In the genomic region with DNA sequence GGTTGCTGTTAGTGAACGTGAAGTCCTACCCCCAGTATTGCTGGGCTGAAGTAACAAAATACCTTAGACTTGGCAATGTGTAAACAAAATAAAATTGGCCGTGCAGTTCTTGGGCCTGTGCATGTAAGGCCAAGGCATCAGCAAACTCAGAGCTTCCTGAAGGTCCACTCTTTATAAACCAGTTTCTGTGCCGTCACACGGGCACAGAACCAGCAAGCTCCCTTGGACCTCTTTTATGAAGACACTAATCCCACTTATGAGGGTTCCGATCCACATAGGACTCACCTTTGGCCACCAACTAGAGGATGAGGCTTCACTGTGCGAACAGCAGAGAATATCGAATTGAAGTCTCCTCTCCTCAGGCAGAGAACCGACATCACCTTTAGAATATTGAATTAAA, we compare ENCODE assay signal across 31 mouse cellular contexts.
"Had no signal": no experiment of that assay in that cellular context is flagged by ENCODE, and none has a peak within 500 bp of the region (broad histone marks: within the 10 kb centered on the region; RNA-seq: fewer than 3 reads in every experiment).

No protein-coding gene starts in this region.

- H3K27ac ChIP-seq: left cerebral cortex, adult 2 months; limb, embryonic 10.5 days; limb, embryonic 12.5 days; limb, embryonic 13.5 days; limb, embryonic 15.5 days; liver, embryonic 12.5 days; liver, embryonic 13.5 days; liver, embryonic 14.5 days; liver, embryonic 15.5 days; lung, embryonic 15.5 days; macrophage; midbrain, embryonic 10.5 days; midbrain, embryonic 12.5 days; midbrain, embryonic 13.5 days; neural tube, embryonic 12.5 days had no signal

- H3K9me3 ChIP-seq: limb, embryonic 10.5 days; limb, embryonic 12.5 days; limb, embryonic 13.5 days; limb, embryonic 15.5 days; liver, embryonic 12.5 days; liver, embryonic 13.5 days; liver, embryonic 15.5 days; lung, embryonic 15.5 days; midbrain, embryonic 10.5 days; midbrain, embryonic 12.5 days; midbrain, embryonic 13.5 days; neural tube, embryonic 12.5 days had no signal

- H3K9ac ChIP-seq: limb, embryonic 12.5 days; limb, embryonic 13.5 days; limb, embryonic 15.5 days; liver, embryonic 12.5 days; liver, embryonic 13.5 days; liver, embryonic 14.5 days; liver, embryonic 15.5 days; liver, postnatal 0 days; lung, embryonic 14.5 days; lung, embryonic 15.5 days; midbrain, embryonic 12.5 days; midbrain, embryonic 13.5 days; neural tube, embryonic 12.5 days had no signal

- H3K4me1 ChIP-seq: limb, embryonic 12.5 days; limb, embryonic 13.5 days; limb, embryonic 15.5 days; liver, embryonic 12.5 days; liver, embryonic 13.5 days; liver, embryonic 15.5 days; megakaryocyte, embryonic 14.5 days; midbrain, embryonic 10.5 days; midbrain, embryonic 12.5 days; neural tube, embryonic 12.5 days had no signal

- H3K36me3 ChIP-seq: limb, embryonic 10.5 days; limb, embryonic 12.5 days; limb, embryonic 13.5 days; limb, embryonic 15.5 days; liver, embryonic 12.5 days; liver, embryonic 13.5 days; liver, embryonic 15.5 days; lung, embryonic 15.5 days; midbrain, embryonic 10.5 days; midbrain, embryonic 12.5 days; midbrain, embryonic 13.5 days; neural tube, embryonic 12.5 days had no signal

- H3K27me3 ChIP-seq: limb, embryonic 12.5 days; limb, embryonic 13.5 days; limb, embryonic 15.5 days; liver, embryonic 12.5 days; liver, embryonic 13.5 days; liver, embryonic 15.5 days; lung, embryonic 15.5 days; midbrain, embryonic 12.5 days; midbrain, embryonic 13.5 days; neural tube, embryonic 12.5 days had no signal

- ATAC-seq: liver, embryonic 12.5 days; liver, postnatal 0 days; lung, postnatal 0 days; midbrain, embryonic 13.5 days; midbrain, embryonic 16.5 days had no signal

- H3K4me2 ChIP-seq: limb, embryonic 12.5 days; limb, embryonic 13.5 days; limb, embryonic 15.5 days; liver, embryonic 11.5 days; liver, embryonic 12.5 days; liver, embryonic 13.5 days; liver, embryonic 15.5 days; lung, embryonic 14.5 days; lung, embryonic 15.5 days; midbrain, embryonic 12.5 days; midbrain, embryonic 13.5 days; neural tube, embryonic 12.5 days had no signal

- H3K4me3 ChIP-seq: left cerebral cortex, adult 2 months; limb, embryonic 10.5 days; limb, embryonic 12.5 days; limb, embryonic 13.5 days; limb, embryonic 15.5 days; liver, embryonic 12.5 days; liver, embryonic 13.5 days; liver, embryonic 15.5 days; lung, embryonic 15.5 days; megakaryocyte, embryonic 14.5 days; midbrain, embryonic 10.5 days; midbrain, embryonic 12.5 days; midbrain, embryonic 13.5 days; myocyte; neural tube, embryonic 12.5 days had no signal

- DNase-seq: left cerebral cortex, postnatal 4 days; liver; liver, embryonic 13.5 days; liver, postnatal 0 days; lung, adult 18-20 months; lung, adult 2 months; lung, embryonic 14.5 days; lung, postnatal 10 days; lung, postnatal 14 days; lung, postnatal 36 days; lung, postnatal 4 days; midbrain, embryonic 14.5 days had no signal
